Mouse (Mus musculus) brain, embryonic 18.5 days (tissue): Measurements from ENCODE around the gene Pnck.

Experiments used
- DNase-seq: peaks from one replicate; pipeline ENCODE4 v3.0.0-alpha.2; 2012; ENCODE audit warnings: low read depth, low spot score

The Pnck gene

GRCm38 (mm10) chrX:73639901-73640469, 19.9 kb downstream of the Pnck start:
- DNase-seq: no peak

- no peak for DNase-seq
These were observed 20.7 kb downstream of the Pnck start, which contains the start of gene Dusp9 for GRCm38 (mm10) chrX:73639255-73639675. Dusp9 (plus strand) TSS chrX:73639419.

- no peak for DNase-seq
These were observed 22.5 kb downstream of the Pnck start for GRCm38 (mm10) chrX:73637415-73637814.

DNA sequence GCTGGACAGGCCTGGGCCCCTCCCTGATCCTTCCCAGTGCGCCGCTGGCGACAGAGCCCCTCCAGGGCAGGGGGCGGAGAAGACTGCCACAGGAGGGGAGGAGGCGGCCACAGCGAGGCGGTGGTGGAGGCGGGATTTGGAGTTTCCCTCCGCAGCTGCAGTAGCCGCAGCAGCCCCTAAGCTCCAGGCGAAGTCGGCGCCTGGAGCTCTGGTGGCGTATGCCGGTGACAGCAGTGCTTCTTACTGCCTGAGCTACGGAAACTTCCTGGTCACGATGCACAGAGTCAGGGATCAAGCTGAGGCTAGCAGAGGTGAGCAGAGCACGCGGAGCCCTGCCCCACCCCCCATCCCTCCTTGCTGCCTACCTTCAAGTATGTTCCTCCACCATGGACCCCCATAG, 24.5 kb downstream of the Pnck start:
- DNase-seq: no peak

DNA sequence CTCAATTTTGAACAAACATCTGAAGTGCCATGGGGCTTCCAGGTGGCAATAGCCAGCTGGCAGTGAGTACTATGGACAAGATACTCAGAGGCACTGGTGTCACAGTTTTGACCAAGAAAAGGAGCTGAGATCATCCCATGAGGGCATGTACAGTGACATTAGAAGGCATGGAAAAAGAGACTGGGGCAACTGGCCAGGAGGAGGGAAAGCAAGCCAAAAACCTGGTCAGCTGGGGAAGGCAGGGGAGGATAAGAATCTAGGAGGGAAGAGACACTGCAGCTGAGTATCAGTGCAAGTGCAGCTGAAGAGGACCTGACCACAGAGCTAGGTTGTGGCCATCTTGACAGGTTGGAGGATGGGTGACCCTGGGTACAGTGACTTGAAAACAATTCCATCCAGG, 32.9 kb downstream of the Pnck start:
- DNase-seq: no peak

- no peak for DNase-seq
These were observed 40.0 kb downstream of the Pnck start for GRCm38 (mm10) chrX:73619890-73620289.

DNA sequence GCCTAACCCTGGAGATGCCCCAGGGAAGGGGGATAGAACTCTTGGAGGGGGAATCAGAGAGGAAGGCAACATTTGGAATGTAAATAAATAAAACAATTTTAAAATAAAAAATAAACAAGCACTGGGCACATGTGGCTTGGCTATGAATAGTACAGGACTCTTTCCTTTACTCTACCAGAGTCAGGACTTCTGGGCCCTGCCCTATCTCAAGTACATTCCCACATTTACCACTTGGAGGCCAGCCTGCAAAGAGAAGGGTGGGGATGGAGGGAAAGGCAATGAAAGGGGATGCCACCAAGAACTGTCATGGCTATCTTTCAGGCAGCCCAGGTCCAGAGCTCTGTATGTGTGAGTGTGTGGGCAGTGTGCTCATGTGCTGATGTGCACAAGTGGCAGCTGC, 40.5 kb downstream of the Pnck start:
- DNase-seq: no peak

DNA sequence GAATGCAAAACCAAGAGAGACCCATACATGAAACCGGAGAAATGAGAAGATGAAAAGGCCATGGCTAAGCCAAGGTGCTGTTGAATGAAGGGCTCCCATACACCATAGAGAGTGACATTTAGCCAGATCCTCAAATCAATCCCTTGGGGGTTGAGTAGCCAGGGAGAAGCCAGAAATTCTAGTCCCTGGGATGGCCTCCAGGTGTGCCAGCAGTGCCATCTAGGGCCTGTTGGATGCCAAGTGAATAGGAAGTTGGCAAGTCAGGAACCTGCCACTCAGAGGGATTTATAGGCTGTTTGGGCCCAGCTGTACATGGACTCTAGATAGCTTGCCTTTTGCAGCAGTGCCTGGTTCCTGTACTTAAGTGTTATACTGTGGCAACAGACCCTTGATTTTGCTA, 44.0 kb downstream of the Pnck start:
- no peak for DNase-seq

DNA sequence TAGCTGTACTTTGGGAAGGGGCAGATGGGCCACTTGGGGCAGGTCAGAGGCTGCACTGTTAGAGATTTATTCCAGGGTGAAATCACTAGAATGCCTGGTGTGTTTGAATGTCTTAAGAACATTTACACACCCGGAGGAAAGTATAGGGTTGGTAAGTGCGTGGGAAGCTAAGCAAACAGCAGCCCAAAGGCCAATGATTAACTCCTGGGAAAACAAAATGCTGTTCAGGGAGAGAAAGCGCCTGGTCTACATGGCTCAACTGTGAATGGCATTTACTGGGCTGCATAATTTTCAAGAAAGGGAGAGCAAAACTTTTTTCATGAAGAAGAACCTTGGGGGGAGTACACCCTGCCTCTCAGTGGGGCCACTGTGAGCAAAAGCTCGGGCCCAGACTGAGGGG, 46.3 kb downstream of the Pnck start:
- no peak for DNase-seq
